Mouse (Mus musculus) CD4-positive, CD25-positive, alpha-beta regulatory T cell, adult 2 months (primary cell): Measurements from ENCODE around the gene Spag6.

Experiments
- DNase-seq: peaks from one replicate; pipeline ENCODE4 v3.0.0-alpha.2; 2012; ENCODE audit warnings: low read depth, low spot score

Gene Spag6

GRCm38 (mm10) chr2:18725880-18726279 is 32.0 kb downstream of the Spag6 start:
- no peak for DNase-seq

DNA sequence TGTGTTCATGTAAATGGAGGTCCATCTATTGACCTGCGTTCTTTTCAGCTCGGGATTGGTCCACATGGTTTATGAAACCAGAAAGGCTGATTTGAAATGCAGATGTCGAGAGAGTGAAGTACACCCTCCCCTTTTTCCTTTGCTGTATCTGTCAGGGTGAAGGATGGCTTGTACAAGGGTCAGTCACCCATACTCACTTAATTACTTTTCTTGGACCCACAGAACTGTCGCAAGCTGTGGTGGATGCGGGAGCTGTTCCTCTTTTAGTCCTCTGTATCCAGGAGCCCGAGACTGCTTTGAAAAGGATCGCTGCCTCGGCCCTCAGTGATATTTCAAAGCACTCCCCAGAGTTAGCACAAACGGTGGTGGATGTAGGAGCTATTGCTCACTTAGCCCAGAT is 37.9 kb downstream of the Spag6 start:
- DNase-seq, result no peak

GRCm38 (mm10) chr2:18734394-18735127 is 40.7 kb downstream of the Spag6 start:
- DNase-seq, result peak; percentile 15

DNA sequence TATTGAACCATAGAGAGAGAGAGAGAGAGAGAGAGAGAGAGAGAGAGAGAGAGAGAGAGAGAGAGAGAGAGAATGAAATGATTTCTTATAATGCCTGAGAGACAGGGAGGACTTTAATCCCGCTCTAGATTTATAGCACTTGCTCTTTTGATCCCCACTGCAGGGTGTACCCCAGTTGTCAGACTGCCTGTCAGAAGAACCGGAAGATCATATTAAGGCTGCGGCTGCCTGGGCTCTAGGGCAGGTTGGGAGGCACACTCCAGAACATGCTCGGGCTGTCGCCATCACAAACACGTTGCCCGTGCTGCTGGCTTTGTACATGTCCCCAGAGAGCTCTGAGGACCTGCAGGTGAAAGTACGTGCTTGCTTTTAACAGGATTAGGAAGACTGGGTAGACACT is 43.2 kb downstream of the Spag6 start:
- no peak for DNase-seq

DNA sequence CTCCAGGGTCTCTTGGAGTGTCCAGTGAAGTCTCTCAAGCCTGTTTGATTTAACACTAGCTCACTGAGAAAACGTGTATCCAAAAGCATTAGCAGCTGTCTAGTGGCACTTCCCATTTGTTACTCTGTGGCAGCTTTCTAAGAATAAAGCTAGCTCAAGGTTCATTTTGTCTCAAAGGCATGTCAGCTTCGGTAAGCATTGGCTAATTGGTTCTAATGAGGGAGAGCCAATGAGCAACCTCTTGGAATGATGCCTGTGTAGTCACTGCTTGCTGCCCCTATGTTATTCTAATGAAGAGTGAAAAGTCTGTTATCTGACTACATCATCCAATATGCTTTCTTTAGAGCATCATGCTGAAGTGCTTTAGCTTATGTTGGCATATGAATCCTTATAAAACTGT is 45.4 kb downstream of the Spag6 start:
- DNase-seq, result no peak

DNA sequence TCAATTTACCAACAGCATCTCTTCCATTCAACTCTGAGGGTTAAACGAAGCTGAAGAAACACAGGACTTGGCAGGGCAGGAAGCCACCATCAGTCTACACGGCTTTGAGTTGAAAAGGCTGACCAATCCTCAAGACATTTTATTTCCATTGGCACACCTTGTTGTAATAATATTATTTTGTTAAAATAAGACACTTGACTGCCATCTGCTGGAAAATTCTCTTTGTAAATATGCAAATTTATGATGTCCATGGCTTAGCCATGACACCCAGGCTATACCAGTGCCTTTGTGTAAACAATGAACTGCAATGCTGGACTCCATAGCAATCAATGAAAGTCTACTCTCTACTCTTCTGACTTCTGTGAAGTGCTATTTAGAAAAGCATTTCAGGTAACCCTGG is 62.3 kb downstream of the Spag6 start:
- DNase-seq, result peak; percentile 60

DNA sequence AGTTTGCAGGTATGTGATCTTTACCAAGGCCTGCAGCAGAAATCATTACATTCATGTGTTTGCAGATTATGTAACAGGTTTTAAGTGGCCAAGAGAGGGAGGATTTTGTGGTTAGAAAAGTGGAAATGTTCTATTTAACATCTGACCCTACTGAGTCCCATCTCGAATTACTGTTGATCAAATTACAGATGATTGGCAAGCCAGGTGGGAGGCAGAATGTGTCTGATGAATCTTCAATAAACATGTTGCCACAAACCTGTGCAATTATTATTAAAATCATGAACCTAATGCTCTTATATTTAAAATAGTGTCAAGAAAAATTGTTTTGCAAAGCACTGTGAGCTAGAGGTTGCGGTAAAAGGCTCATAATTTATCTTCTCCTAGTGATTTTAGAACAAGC is 71.0 kb downstream of the Spag6 start:
- DNase-seq, result no peak

GRCm38 (mm10) chr2:18765481-18766249 is 71.8 kb downstream of the Spag6 start:
- DNase-seq, result peak; percentile 49

DNA sequence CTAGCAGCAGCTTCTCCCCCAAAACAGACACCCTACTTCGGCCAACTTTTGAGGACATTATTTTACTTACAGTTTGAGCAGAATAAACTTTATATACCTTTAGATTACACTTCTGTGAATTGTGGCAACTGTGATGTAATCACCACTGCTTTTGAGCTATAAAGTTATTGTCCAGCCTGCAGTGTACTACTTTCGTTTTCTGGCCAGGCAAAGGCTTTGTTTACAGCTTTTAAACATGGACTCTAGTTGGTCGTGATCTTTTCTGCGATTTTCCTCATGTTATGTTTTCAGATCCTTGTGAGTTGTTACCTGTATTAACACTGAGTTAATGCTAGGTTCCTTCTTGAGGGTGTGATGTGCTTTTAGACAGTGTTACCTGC is 72.6 kb downstream of the Spag6 start:
- DNase-seq, result no peak

- peak; percentile 83 for DNase-seq
Measured at GRCm38 (mm10) chr2:18766821-18767541, 73.1 kb downstream of the Spag6 start.

GRCm38 (mm10) chr2:18768414-18768813 is 74.6 kb downstream of the Spag6 start:
- no peak for DNase-seq

- DNase-seq, result no peak
Measured at GRCm38 (mm10) chr2:18772413-18772812, 78.6 kb downstream of the Spag6 start.

DNA sequence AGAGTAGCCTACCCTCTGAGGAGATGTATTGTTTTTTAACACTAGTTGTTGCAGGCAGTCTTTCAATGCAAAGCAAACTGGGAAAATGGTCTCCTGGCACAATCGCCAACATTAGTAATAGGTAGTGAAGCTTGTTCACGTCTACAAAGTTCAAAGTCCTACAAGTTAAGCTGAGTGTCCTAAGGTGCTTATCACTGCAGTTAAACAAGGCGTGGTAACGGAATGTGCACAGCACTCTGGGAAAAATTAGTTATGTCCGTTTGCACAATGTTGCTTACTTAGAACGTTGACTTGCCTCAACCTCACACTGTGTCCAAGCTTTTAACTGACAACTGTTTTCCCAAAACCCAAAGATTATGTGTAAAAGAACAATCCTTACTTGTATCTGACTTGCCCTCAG is 80.5 kb downstream of the Spag6 start:
- no peak for DNase-seq

GRCm38 (mm10) chr2:18778220-18778619 is 84.4 kb downstream of the Spag6 start:
- no peak for DNase-seq

DNA sequence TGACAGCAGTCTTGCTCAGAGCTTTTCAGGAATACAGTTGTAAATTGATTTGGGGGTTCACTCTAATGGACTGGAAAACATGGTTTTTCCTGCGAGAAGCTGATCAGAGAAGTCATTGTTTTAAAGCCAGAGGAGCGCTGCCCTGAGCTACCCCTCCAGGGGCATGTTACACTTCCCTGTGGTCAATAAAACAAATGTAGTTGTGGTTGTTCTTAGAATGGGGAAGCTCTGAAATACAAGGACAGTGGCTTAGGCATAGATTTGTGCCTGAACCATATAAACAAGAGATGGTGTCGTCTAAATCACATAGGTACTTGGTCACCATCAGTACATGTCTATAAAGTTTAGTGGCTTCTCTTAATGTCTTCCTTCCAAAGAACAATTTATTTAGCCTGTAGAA is 86.0 kb downstream of the Spag6 start:
- DNase-seq, result no peak

DNA sequence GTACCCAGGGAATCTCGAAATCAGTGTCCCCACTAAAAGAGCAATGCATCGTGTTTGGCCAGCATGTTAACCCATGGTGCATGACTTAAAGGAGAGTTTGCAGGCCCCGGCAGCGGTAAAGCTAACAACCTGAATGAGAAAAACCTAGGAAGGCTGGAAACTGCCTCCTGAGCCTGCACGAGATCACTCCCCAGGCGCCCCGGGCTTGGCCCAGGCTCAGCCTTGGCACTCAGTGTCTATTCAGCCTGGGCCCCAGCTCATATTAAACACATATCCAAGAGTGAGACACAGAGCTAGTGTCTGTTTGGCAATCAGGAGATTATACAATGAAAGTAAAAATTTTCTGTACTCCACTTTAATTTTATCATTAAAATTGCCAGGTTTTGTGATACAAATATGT is 87.5 kb downstream of the Spag6 start:
- no peak for DNase-seq

- DNase-seq, result no peak
Measured at GRCm38 (mm10) chr2:18794261-18794660, 100.4 kb downstream of the Spag6 start.

DNA sequence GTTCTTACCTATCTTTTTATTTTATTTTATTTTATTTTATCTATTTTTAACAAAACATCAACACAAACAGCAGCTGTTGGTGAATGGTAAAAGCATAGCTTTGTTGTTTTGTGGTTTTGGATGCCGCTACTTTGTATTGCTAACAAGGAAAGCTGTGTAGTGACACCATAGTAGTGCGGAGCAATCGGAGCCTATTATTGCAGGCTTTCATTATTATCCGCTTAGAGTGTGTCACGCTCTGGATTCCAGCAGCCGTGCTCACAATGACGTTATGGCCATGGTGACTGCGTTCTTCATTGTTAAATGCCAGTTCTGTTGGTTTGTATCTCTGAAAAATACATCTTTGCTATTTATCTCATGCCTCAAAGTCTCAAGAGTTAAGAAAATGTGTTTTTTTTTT is 103.9 kb downstream of the Spag6 start:
- DNase-seq, result no peak

GRCm38 (mm10) chr2:18799265-18799965 is 105.6 kb downstream of the Spag6 start:
- DNase-seq, result no peak
